Mouse (Mus musculus): ENCODE data around the gene Lrrc61. TPM values are rescaled to one million over a fixed set of nuclear protein-coding genes. Genes with fewer than 3 reads are reported as not detected.
A peak's percentile ranks its signal among the peaks of the same experiment; 100 is the strongest.

Gene Lrrc61
- polyA plus RNA-seq, 1 experiment from 2014 or later, result 8.1 TPM

DNA sequence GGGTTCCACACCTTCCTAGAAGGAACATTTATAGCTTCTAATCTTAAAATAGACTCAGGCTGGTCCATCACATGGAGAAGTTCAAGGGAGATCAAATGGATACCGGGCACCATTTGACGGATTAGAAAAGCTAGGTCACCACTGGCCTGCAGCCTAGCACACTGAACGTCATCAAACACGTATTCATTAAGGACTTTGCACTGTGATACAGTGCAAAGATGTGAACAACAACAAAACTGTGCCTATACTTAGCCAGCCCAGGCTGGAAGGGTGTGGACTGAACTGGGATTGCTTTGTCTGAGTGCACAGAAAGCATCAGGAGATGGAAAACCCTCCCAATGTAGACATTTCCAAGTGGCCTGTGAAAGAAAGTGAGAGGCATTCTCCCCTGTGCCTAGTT lies 777 bp upstream of the Lrrc61 start:
- H3K27ac ChIP-seq, result peak overlapping the region; percentile 97
- H3K4me1 ChIP-seq (replicated peaks), result 0 out of 2 replicates have a peak, but pooled peaks cover 7% of the 10 kb centered on the region
- peak overlapping the region; percentile 53; the same call in 1 of the 2 replicates for H3K4me3 ChIP-seq (replicated peaks)
- peak overlapping the region; percentile 69 for H3K4me2 ChIP-seq (replicated peaks)
- H3K27me3 ChIP-seq (replicated peaks), result no peaks in the 10 kb centered on the region
- ATAC-seq, result no peak
- WGBS, result 85% methylated on average over 4 of the region's 4 CpGs
- no peaks in the 10 kb centered on the region for H3K9me3 ChIP-seq
- H3K9ac ChIP-seq, result no peak overlapping the region
- H3K36me3 ChIP-seq, result no peaks in the 10 kb centered on the region

DNA sequence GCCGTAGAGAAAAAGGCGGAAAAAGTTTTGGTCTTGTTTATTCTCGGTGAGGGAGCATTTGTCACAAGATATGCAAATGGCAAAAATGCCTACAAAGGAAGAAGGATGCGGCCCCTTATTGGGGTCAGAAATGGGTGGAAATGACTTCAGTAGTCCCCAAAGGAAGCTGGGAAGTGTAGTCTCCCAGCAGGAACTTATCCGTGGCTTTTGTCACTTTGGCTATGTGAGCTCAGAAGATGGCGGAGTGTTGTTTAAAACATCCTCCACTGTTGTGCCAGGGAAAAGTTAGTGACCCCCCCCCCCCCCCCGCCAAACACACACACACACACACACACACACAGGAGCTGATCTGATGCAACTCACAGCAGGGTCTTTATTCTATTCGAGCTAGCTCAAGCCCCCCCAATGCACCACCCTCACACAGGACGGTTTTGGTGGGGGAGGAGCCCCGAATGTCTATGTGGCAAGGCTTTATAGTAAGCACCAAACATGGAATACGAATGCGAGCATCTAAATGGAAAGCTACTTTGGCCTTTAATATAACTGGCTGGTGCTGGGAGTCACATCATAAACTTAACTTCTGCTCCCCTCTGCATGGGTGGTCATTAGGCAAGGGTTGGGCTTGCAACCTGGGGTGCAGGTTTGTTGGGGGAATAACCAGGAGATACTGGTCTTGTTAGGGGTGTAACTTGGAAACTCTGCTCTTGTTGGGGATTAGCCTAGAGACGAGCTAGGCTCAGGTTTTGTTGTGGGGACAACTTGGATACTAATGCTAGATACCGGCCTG lies 701 bp downstream of the Lrrc61 start:
- H3K9ac ChIP-seq, result peak overlapping the region; percentile 54
- no peaks in the 10 kb centered on the region for H3K27me3 ChIP-seq (replicated peaks)
- H3K27ac ChIP-seq, result peak overlapping the region; percentile 97
- no peaks in the 10 kb centered on the region for H3K36me3 ChIP-seq
- peak; percentile 89 for ATAC-seq
- peak overlapping the region; percentile 53 for H3K4me3 ChIP-seq (replicated peaks)
- no peaks in the 10 kb centered on the region for H3K9me3 ChIP-seq
- peak overlapping the region; percentile 69 for H3K4me2 ChIP-seq (replicated peaks)
- H3K4me1 ChIP-seq (replicated peaks), result 0 out of 2 replicates have a peak, but pooled peaks cover 7% of the 10 kb centered on the region
- 30% methylated on average over 14 of the region's 14 CpGs for WGBS

DNA sequence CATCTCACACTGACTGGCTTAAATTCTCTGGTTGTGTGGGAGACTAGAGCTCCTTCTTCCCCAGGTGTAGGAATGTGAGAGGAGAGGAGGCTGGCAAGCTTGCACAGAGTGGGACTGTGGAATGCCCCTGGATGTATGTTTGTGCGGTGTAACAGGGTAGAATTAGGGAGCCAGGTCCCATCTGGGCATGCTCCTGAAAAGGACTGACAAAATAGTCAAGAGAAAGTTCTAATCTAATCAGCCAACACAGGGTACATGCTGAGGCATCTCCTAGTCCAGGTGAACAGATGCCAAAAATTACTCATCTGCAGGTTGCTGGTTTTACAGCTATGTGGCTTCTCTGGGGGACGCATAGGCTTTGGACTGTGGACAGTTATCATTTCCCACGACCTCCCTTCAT lies 1.4 kb downstream of the Lrrc61 start:
- Histone ChIP-seq H3K9me3 (no peaks in the 10 kb centered on the region), H3K27me3 (replicated peaks) (no peaks in the 10 kb centered on the region), H3K4me3 (replicated peaks) (no peak overlapping the region), H3K36me3 (no peaks in the 10 kb centered on the region), H3K4me2 (replicated peaks) (peak overlapping the region; percentile 69), H3K4me1 (replicated peaks) (0 out of 2 replicates have a peak, but pooled peaks cover 7% of the 10 kb centered on the region), H3K27ac (no peak overlapping the region), H3K9ac (no peak overlapping the region)
- 81% methylated on average over 3 of the region's 3 CpGs for WGBS
- ATAC-seq, result no peak

DNA sequence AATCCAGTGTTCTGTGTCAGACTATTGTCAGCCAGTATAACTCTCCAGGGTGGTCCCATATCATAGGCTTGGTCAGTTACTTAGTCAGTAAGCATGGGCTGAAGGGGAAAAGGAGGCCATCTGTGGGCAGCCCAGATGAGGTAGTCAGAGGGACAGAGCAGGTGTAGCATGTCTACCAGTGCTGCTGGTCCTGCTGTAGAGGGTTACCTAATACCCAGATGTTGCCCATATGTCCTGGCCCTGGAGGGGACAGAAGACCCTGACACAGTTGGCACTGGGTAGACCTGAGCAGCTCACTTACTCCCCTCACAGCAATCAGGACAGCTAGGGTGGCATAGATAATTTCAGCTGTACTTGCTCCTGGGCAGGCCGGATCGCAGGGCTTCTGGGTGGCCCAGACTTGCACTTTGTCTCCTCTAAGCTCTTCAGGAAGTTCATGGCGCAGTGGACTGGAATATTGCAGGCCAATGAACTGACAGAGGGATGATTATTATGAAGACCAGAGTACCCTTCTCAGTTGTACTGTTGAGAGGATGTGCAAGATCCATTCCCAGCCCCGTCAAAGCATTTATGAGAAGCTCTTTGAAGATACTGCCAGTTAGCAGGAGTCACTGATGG lies 11.2 kb downstream of the Lrrc61 start:
- no peaks in the 10 kb centered on the region for H3K9me3 ChIP-seq
- no peak for ATAC-seq
- WGBS, result 73% methylated on average over 4 of the region's 4 CpGs
- H3K4me3 ChIP-seq (replicated peaks), result no peak overlapping the region
- no peak overlapping the region for H3K4me2 ChIP-seq (replicated peaks)
- no peak overlapping the region for H3K27ac ChIP-seq
- no peak overlapping the region for H3K9ac ChIP-seq
- H3K27me3 ChIP-seq (replicated peaks), result no peaks in the 10 kb centered on the region
- H3K4me1 ChIP-seq (replicated peaks), result peaks cover 22% of the 10 kb centered on the region
- 0 out of 2 replicates have a peak, but pooled peaks cover 4% of the 10 kb centered on the region for H3K36me3 ChIP-seq

DNA sequence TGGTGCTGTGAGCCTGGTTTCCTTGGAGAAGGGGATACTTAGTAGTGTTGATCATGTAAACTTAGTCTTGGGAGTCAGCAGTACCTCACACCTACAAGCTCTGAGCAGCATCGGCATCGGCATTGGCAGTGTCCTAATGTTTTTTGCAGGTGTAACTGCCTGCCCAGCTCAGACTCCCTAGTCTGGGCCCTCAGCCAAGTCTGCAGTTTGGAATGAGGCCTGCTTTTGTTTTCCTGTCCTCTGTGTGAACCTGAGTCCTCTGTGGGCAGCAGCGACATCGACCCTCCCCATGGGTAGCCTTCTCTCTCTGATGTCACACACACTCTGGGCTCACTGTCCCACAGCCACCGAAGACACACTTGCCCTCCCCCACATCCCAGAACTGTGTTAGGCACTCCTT lies 11.7 kb downstream of the Lrrc61 start:
- H3K9ac ChIP-seq, result no peak overlapping the region
- no peak overlapping the region for H3K4me2 ChIP-seq (replicated peaks)
- H3K27ac ChIP-seq, result peak overlapping the region; percentile 22; the same call in 1 of the 2 replicates
- no peaks in the 10 kb centered on the region for H3K9me3 ChIP-seq
- peak; percentile 55; the same call in 1 of the 2 replicates for ATAC-seq
- H3K4me3 ChIP-seq (replicated peaks), result no peak overlapping the region
- H3K36me3 ChIP-seq, result 0 out of 2 replicates have a peak, but pooled peaks cover 4% of the 10 kb centered on the region
- H3K4me1 ChIP-seq (replicated peaks), result peaks cover 22% of the 10 kb centered on the region
- H3K27me3 ChIP-seq (replicated peaks), result no peaks in the 10 kb centered on the region
- 58% methylated on average over 5 of the region's 5 CpGs for WGBS

DNA sequence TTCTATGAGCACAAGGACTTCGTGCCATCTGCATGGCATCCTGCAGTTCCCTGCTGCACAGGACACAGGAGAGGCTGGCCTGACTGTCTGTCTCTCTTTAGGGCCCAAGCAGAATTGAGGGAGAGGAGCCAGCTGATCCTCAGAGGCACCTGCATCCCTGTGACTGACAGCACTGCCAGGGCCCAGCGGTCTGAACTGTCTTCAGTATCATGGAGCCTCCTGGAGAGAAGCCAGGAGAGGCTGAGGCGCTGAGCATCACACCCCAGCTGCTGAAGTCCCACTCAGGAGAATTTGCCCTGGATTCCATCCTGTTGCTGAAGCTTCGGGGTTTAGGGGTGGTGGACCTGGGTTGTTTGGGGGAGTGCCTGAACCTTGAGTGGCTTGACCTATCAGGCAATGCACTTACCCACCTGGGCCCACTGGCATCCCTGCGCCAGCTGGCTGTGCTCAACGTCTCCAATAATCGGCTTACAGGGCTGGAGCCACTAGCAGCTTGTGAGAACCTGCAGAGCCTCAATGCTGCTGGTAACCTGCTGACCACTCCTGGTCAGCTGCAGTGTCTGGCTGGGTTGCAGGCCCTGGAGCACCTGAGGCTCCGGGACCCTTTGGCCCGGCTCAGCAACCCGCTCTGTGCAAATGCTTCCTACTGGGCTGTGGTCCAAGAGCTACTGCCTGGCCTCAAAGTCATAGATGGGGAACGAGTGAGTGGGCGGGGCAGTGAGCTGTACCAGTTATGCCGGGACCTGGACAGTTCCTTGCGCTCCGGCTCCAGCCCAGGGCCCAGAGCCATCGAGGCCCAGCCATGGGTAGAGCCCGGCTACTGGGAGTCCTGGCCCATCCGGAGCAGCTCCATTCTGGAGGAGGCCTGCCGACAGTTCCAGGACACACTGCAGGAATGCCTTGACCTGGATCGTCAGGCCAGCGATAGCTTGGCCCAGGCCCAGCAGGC lies 13.7 kb downstream of the Lrrc61 start:
- H3K27me3 ChIP-seq (replicated peaks), result no peaks in the 10 kb centered on the region
- WGBS, result 58% methylated on average over 21 of the region's 21 CpGs
- ATAC-seq, result peak; percentile 39

DNA sequence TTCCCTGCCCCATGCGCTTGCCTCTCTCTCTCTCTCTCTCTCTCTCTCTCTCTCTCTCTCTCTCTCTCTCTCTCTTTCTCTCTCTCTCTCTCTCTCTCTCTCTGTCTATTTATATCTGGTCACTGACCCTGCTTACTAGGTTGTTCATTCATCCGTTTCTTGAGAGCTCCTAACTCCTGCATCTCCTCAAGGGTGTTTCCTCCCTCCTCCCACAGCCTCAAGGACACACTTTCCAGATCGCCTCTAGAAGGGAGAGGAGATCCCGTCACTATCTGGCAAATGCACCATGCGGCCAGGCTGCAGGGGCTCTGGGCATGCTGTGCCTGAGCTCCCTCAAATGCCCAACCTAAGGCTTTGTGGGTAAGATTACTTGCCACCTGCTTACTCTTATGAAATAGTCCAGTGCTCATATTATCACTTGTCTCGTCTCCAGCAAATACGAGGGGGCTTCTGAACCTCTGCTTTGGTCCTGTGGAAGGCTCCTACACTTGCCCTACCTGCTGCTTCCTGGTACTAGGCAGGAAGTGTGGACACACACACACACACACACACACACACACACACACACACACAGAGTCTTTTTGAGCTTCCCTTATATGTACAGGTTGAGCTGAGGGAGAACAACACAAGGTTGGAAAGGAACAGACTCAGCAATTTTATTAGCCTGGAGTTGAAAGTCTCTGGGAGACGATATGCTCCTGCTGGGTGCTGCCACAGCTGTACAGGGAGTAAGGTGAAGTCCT lies 14.6 kb downstream of the Lrrc61 start:
- WGBS, result 64% methylated on average over 8 of the region's 8 CpGs
- Histone ChIP-seq H3K27me3 (replicated peaks) (no peaks in the 10 kb centered on the region), H3K36me3 (0 out of 2 replicates have a peak, but pooled peaks cover 4% of the 10 kb centered on the region), H3K27ac (peak overlapping the region; percentile 44), H3K9me3 (no peaks in the 10 kb centered on the region), H3K4me2 (replicated peaks) (peak overlapping the region; percentile 10; the same call in 1 of the 2 replicates), H3K4me3 (replicated peaks) (no peak overlapping the region), H3K9ac (no peak overlapping the region), H3K4me1 (replicated peaks) (peaks cover 29% of the 10 kb centered on the region)
- ATAC-seq, result no peak

More for the DNA sequence above, 13.7 kb downstream of the Lrrc61 start:
- H3K4me2 ChIP-seq (replicated peaks), result peak overlapping the region; percentile 10; the same call in 1 of the 2 replicates
- H3K27ac ChIP-seq, result peak overlapping the region; percentile 74
- H3K4me1 ChIP-seq (replicated peaks), result peaks cover 27% of the 10 kb centered on the region
- H3K4me3 ChIP-seq (replicated peaks), result no peak overlapping the region
- H3K9ac ChIP-seq, result no peak overlapping the region
- 0 out of 2 replicates have a peak, but pooled peaks cover 4% of the 10 kb centered on the region for H3K36me3 ChIP-seq
- H3K9me3 ChIP-seq, result no peaks in the 10 kb centered on the region

DNA sequence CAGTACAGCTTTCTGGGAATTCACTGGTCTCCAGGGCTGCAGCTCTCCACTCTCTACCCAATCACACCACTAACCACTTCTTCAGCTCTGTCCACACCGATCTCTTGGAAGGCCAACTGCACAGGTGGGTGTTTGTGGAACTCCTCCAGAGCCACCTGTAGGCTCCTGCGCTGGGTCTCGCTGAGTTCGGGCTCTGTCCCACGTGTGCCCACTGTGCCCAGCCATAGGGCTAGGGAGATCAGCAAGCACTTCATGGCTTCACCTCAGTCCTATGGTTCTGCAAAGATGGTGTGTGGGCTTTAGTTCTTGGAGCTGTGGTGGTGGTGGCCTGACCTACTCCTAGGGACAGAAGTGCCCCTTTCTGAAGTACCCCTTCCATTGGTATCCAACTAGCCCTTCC lies 17.4 kb downstream of the Lrrc61 start:
- peak overlapping the region; percentile 64 for H3K27ac ChIP-seq
- no peaks in the 10 kb centered on the region for H3K9me3 ChIP-seq
- WGBS, result 96% methylated on average over 5 of the region's 5 CpGs
- H3K4me1 ChIP-seq (replicated peaks), result peaks cover 21% of the 10 kb centered on the region
- H3K4me3 ChIP-seq (replicated peaks), result peak overlapping the region; percentile 7; the same call in 1 of the 2 replicates
- no peak overlapping the region for H3K9ac ChIP-seq
- H3K36me3 ChIP-seq, result 0 out of 2 replicates have a peak, but pooled peaks cover 4% of the 10 kb centered on the region
- no peak for ATAC-seq
- H3K27me3 ChIP-seq (replicated peaks), result no peaks in the 10 kb centered on the region
- peak overlapping the region; percentile 44 for H3K4me2 ChIP-seq (replicated peaks)

DNA sequence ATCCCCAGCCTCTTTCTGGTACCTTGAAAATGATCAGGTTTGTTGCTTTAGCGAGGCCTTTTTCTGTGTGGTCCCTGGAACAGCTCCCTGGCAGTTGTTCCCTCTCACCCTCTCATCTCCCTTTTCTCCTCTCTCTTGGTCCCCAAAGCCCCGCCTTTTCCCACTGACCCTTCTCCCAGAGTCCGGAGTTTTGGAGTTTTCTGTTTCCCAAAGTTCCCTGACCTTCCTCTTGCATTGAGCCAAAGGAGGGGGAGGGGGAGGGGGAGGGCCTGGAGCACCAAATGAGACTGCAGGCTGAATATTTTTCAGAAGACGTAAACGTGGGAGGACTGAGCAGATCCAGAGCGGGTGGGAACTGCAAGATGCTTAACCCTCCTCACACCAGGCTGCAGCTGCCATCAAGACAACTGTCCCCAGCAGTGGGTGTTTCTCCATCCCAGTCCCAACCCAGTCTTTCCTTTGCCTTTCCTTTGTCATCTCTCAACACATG lies 18.0 kb downstream of the Lrrc61 start, which contains the start of gene Rarres2:
Gene Rarres2 (minus strand): TSS at position 218 of the 490 bp plus-strand sequence.
- Histone ChIP-seq H3K4me2 (replicated peaks) (peak within 1 kb of the TSS; percentile 44), H3K9ac (no peak within 1 kb of the TSS), H3K9me3 (no peaks in the 10 kb centered on the region), H3K27me3 (replicated peaks) (no peaks in the 10 kb centered on the region), H3K4me3 (replicated peaks) (peak within 1 kb of the TSS; percentile 7; the same call in 1 of the 2 replicates), H3K27ac (peak within 1 kb of the TSS; percentile 64), H3K4me1 (replicated peaks) (peaks cover 21% of the 10 kb centered on the region), H3K36me3 (0 out of 2 replicates have a peak, but pooled peaks cover 4% of the 10 kb centered on the region)
- 20% methylated on average over 6 of the region's 6 CpGs for WGBS
- ATAC-seq, result peak; percentile 83

DNA sequence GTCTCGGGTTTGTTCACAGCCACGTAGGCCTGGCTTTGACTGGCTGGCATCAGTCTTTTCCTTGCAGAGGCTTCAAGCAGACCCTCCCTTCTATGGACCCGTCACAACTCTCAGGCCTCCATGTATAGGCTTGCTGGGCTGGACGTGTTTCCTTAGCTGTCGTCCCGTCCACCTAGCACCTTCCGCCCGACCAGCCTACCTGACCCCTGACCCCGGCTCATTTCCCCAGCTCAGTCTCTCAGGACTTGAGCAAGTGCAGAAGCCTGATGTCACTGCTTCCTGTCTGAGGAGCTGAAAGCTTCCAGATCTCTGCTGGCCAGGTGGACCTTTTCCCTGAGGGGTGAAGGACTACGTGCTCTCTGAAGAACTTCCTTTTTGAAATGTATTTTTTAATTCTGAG lies 18.7 kb downstream of the Lrrc61 start:
- Histone ChIP-seq H3K27me3 (replicated peaks) (no peaks in the 10 kb centered on the region), H3K9ac (no peak overlapping the region), H3K4me2 (replicated peaks) (no peak overlapping the region), H3K27ac (peak overlapping the region; percentile 64), H3K4me3 (replicated peaks) (no peak overlapping the region), H3K4me1 (replicated peaks) (peaks cover 18% of the 10 kb centered on the region), H3K36me3 (0 out of 2 replicates have a peak, but pooled peaks cover 4% of the 10 kb centered on the region), H3K9me3 (no peaks in the 10 kb centered on the region)
- WGBS, result 39% methylated on average over 10 of the region's 10 CpGs
- peak; percentile 42 for ATAC-seq

DNA sequence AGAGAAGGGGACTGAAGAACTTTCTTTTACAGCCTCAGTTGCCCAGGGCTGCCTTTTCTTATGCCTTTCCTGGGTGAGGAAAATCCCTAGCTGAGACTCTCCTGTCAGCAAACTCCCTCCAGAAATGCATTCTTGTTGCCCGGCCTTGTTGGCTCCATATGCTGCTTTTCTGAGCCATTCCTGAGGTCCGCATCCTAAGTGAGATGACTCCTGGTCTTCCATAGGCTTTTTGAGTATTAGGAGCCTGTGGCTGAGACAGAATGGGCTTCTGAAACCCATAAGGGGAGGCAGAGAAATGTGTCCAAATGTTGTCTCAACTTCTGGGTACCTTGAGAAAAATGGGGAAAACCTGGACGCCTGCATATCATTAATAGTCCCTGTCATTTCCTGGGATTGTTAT lies 19.4 kb downstream of the Lrrc61 start:
- ATAC-seq, result no peak
- Histone ChIP-seq H3K4me1 (replicated peaks) (peaks cover 15% of the 10 kb centered on the region; the same call in 1 of the 2 replicates), H3K9me3 (no peaks in the 10 kb centered on the region), H3K27ac (no peak overlapping the region), H3K36me3 (0 out of 2 replicates have a peak, but pooled peaks cover 4% of the 10 kb centered on the region), H3K27me3 (replicated peaks) (no peaks in the 10 kb centered on the region), H3K4me2 (replicated peaks) (no peak overlapping the region), H3K4me3 (replicated peaks) (no peak overlapping the region), H3K9ac (no peak overlapping the region)
- WGBS, result 53% methylated on average over 3 of the region's 3 CpGs
